Mouse (Mus musculus) MEL (cell line): ENCODE measurements around the gene Fjx1.

Source experiments
- CTCF ChIP-seq, 3 experiments: IDR thresholded peaks in 2 of 3; conservative IDR thresholded peaks in 1 of 3; 2 replicates each; pipeline ENCODE4 v1.5.1; 2011 to 2012; ENCODE audit warnings: low read length in 3 of 3, low read depth in 2 of 3, mild to moderate bottlenecking in 2 of 3, improper control_type of control experiment in 1 of 3, inconsistent platforms in 1 of 3, mixed read lengths in 1 of 3, moderate library complexity in 1 of 3; ENCODE audit not compliant: control insufficient read depth in 1 of 3, insufficient read depth in 1 of 3, poor library complexity in 1 of 3, severe bottlenecking in 1 of 3
- EP300 ChIP-seq, 2 experiments: IDR thresholded peaks; 2 replicates each; pipeline ENCODE4 v1.6.1; 2011; ENCODE audit warnings: improper control_type of control experiment in 2 of 2, low read length in 2 of 2, low read depth in 1 of 2, mild to moderate bottlenecking in 1 of 2
- HCFC1 ChIP-seq: IDR thresholded peaks from 2 replicates; pipeline ENCODE4 v1.6.1; 2012; ENCODE audit warnings: low read depth, mild to moderate bottlenecking, inconsistent platforms, low read length, improper control_type of control experiment, moderate library complexity
- MAX ChIP-seq: IDR thresholded peaks from 2 replicates; pipeline ENCODE4 v1.6.1; 2011; ENCODE audit warnings: low read length, improper control_type of control experiment
- MYC ChIP-seq: IDR thresholded peaks from 2 replicates; pipeline ENCODE4 v1.6.1; 2011; ENCODE audit warnings: low read depth, mild to moderate bottlenecking, low read length, improper control_type of control experiment, moderate library complexity
- POLR2A ChIP-seq, 2 experiments: IDR thresholded peaks; 2 replicates each; pipeline ENCODE4 v1.6.1; 2011 to 2012; ENCODE audit warnings: low read length in 2 of 2, mild to moderate bottlenecking in 2 of 2, control low read depth in 1 of 2, improper control_type of control experiment in 1 of 2, low read depth in 1 of 2, moderate library complexity in 1 of 2; ENCODE audit not compliant: control insufficient read depth in 1 of 2, insufficient read depth in 1 of 2, poor library complexity in 1 of 2
- POLR2AphosphoS2 ChIP-seq: IDR thresholded peaks from 2 replicates; pipeline ENCODE4 v1.6.1; 2011; ENCODE audit warnings: low read length, improper control_type of control experiment
- TBP ChIP-seq: IDR thresholded peaks from 2 replicates; pipeline ENCODE4 v1.8.0; 2011; ENCODE audit warnings: low read depth, low read length, improper control_type of control experiment
- UBTF ChIP-seq: IDR thresholded peaks from 2 replicates; pipeline ENCODE4 v1.6.1; 2012; ENCODE audit warnings: low read depth, mild to moderate bottlenecking, inconsistent platforms, low read length, improper control_type of control experiment, moderate library complexity, borderline replicate concordance; ENCODE audit not compliant: insufficient read depth

- no peak for TF ChIP-seq CTCF (IDR thresholded peaks at IDR 0.05 in 2 of 3, conservative IDR thresholded peaks at IDR 0.05 in 1 of 3; ENCODE audit: control insufficient read depth in 1 of 3, insufficient read depth in 1 of 3, low read depth in 2 of 3, low read length in 3 of 3, poor library complexity in 1 of 3, severe bottlenecking in 1 of 3)
- TF ChIP-seq UBTF: no peak
- TF ChIP-seq MYC: no peak
- TF ChIP-seq POLR2A (IDR thresholded peaks at IDR 0.05; ENCODE audit: control insufficient read depth in 1 of 2, insufficient read depth in 1 of 2, low read depth in 1 of 2, low read length in 2 of 2, poor library complexity in 1 of 2): no peak
- TF ChIP-seq TBP: no peak
- TF ChIP-seq HCFC1: no peak
- TF ChIP-seq MAX: no peak
- TF ChIP-seq POLR2AphosphoS2: no peak
- no peak for TF ChIP-seq EP300 (IDR thresholded peaks at IDR 0.05; ENCODE audit: low read depth in 1 of 2, low read length in 2 of 2)
These were observed 21.2 kb downstream of the Fjx1 start for GRCm38 (mm10) chr2:102431084-102431483.
